Mouse (Mus musculus) olfactory bulb, adult 2 months (tissue): Measurements from ENCODE around the gene Plagl1.

Experiments used
- CTCF ChIP-seq: fragments of 200-500 bp; IDR thresholded peaks from 2 replicates; pipeline ENCODE4 v1.5.1; 2012; ENCODE audit warnings: low read depth, mild to moderate bottlenecking, low read length, moderate library complexity; ENCODE audit not compliant: insufficient read depth
- POLR2A ChIP-seq: fragments of 200-500 bp; IDR thresholded peaks from 2 replicates; pipeline ENCODE4 v1.6.1; 2012; ENCODE audit warnings: mild to moderate bottlenecking, low read depth, low read length, moderate library complexity; ENCODE audit not compliant: insufficient read depth

GRCm38 (mm10) chr10:13027702-13028101 lies 32.6 kb upstream of the Plagl1 start:
- TF ChIP-seq CTCF (no peak), POLR2A (no peak)
